Mouse (Mus musculus) MEL (cell line): Measurements from ENCODE around the gene Baz2a. TPM values are rescaled to one million over a fixed set of nuclear protein-coding genes. Genes with fewer than 3 reads are reported as not detected.

ENCODE experiments used
- DNase-seq: peaks from one replicate; pipeline ENCODE4 v3.0.0; 2011; ENCODE audit warnings: low read depth, low spot score
- H3K27ac ChIP-seq: 2 replicates; pipeline ENCODE4 v1.5.1; 2012; ENCODE audit warnings: low read depth, mild to moderate bottlenecking, control low read depth, low read length, moderate library complexity; ENCODE audit not compliant: control insufficient read depth
- H3K27me3 ChIP-seq, 2 experiments: fragments of 150-350 bp in 1 of 2; sonication (generic) in 1 of 2; 2 replicates each; pipeline ENCODE4 v1.6.1; 2012; ENCODE audit warnings: low read length in 2 of 2, mild to moderate bottlenecking in 2 of 2, improper control_type of control experiment in 1 of 2, moderate library complexity in 1 of 2; ENCODE audit not compliant: insufficient read depth in 2 of 2, control insufficient read depth in 1 of 2
- H3K36me3 ChIP-seq, 2 experiments: 2 replicates each; pipeline ENCODE4 v1.6.1; 2012 to 2014; ENCODE audit warnings: low read length in 2 of 2, improper control_type of control experiment in 1 of 2, inconsistent platforms in 1 of 2, mild to moderate bottlenecking in 1 of 2; ENCODE audit not compliant: insufficient read depth in 2 of 2, control insufficient read depth in 1 of 2
- H3K4me1 ChIP-seq, 2 experiments: fragments of 150-350 bp in 1 of 2; sonication (generic) in 1 of 2; 2 replicates each; pipeline ENCODE4 v1.6.1; 2012; ENCODE audit warnings: low read length in 2 of 2, improper control_type of control experiment in 1 of 2, mild to moderate bottlenecking in 1 of 2; ENCODE audit not compliant: insufficient read depth in 2 of 2, control insufficient read depth in 1 of 2
- H3K4me3 ChIP-seq, 2 experiments: fragments of 150-350 bp in 1 of 2; sonication (generic) in 1 of 2; 2 replicates each; pipeline ENCODE4 v1.5.1; 2012; ENCODE audit warnings: low read depth in 2 of 2, low read length in 2 of 2, mild to moderate bottlenecking in 2 of 2, moderate library complexity in 2 of 2, control low read depth in 1 of 2, improper control_type of control experiment in 1 of 2; ENCODE audit not compliant: control insufficient read depth in 1 of 2, insufficient read depth in 1 of 2
- H3K79me2 ChIP-seq: 2 replicates; pipeline ENCODE4 v1.6.1; 2012; ENCODE audit warnings: mild to moderate bottlenecking, low read length, moderate library complexity; ENCODE audit not compliant: control insufficient read depth, poor library complexity, insufficient read depth
- H3K9ac ChIP-seq: 2 replicates; pipeline ENCODE4 v1.6.1; 2012; ENCODE audit warnings: low read depth, mild to moderate bottlenecking, control low read depth, low read length, moderate library complexity; ENCODE audit not compliant: control insufficient read depth, poor library complexity, severe bottlenecking
- H3K9me3 ChIP-seq: fragments of 150-350 bp; sonication (generic); replicated peaks from 2 replicates; pipeline ENCODE4 v1.6.1; 2012; ENCODE audit warnings: mild to moderate bottlenecking, low read length, improper control_type of control experiment, moderate library complexity; ENCODE audit not compliant: insufficient read depth
- BHLHE40 ChIP-seq: IDR thresholded peaks from 2 replicates; pipeline ENCODE4 v1.6.1; 2012; ENCODE audit warnings: low read depth, mild to moderate bottlenecking, inconsistent platforms, low read length, improper control_type of control experiment, borderline replicate concordance
- CHD1 ChIP-seq: IDR thresholded peaks from 2 replicates; pipeline ENCODE4 v1.6.1; 2012; ENCODE audit warnings: low read depth, mild to moderate bottlenecking, inconsistent platforms, low read length, improper control_type of control experiment
- CHD2 ChIP-seq: IDR thresholded peaks from 2 replicates; pipeline ENCODE4 v1.6.1; 2011; ENCODE audit warnings: low read length, improper control_type of control experiment
- CTCF ChIP-seq, 3 experiments: IDR thresholded peaks in 2 of 3; conservative IDR thresholded peaks in 1 of 3; 2 replicates each; pipeline ENCODE4 v1.5.1; 2011 to 2012; ENCODE audit warnings: low read length in 3 of 3, low read depth in 2 of 3, mild to moderate bottlenecking in 2 of 3, improper control_type of control experiment in 1 of 3, inconsistent platforms in 1 of 3, mixed read lengths in 1 of 3, moderate library complexity in 1 of 3; ENCODE audit not compliant: control insufficient read depth in 1 of 3, insufficient read depth in 1 of 3, poor library complexity in 1 of 3, severe bottlenecking in 1 of 3
- ELF1 ChIP-seq: IDR thresholded peaks from 2 replicates; pipeline ENCODE4 v1.6.1; 2014; ENCODE audit warnings: low read depth, mild to moderate bottlenecking, inconsistent platforms, low read length, improper control_type of control experiment, moderate library complexity
- GABPA ChIP-seq: IDR thresholded peaks from 2 replicates; pipeline ENCODE4 v1.6.1; 2012; ENCODE audit warnings: low read depth, mild to moderate bottlenecking, inconsistent platforms, low read length, improper control_type of control experiment, moderate library complexity
- HCFC1 ChIP-seq: IDR thresholded peaks from 2 replicates; pipeline ENCODE4 v1.6.1; 2012; ENCODE audit warnings: low read depth, mild to moderate bottlenecking, inconsistent platforms, low read length, improper control_type of control experiment, moderate library complexity
- KAT2A ChIP-seq: conservative IDR thresholded peaks from 2 replicates; pipeline ENCODE4 v1.6.1; 2012; ENCODE audit warnings: low read depth, low read length, improper control_type of control experiment, inconsistent platforms
- MAX ChIP-seq: IDR thresholded peaks from 2 replicates; pipeline ENCODE4 v1.6.1; 2011; ENCODE audit warnings: low read length, improper control_type of control experiment
- MAZ ChIP-seq: IDR thresholded peaks from 2 replicates; pipeline ENCODE4 v1.6.1; 2012; ENCODE audit warnings: low read depth, mild to moderate bottlenecking, inconsistent platforms, low read length, improper control_type of control experiment
- MYB ChIP-seq: IDR thresholded peaks from 2 replicates; pipeline ENCODE4 v1.6.1; 2011; ENCODE audit warnings: mild to moderate bottlenecking, low read depth, low read length, improper control_type of control experiment
- NELFE ChIP-seq: IDR thresholded peaks from 2 replicates; pipeline ENCODE4 v1.6.1; 2011; ENCODE audit warnings: low read depth, low read length, improper control_type of control experiment
- NRF1 ChIP-seq: IDR thresholded peaks from 2 replicates; pipeline ENCODE4 v1.6.1; 2014; ENCODE audit warnings: low read depth, mild to moderate bottlenecking, inconsistent platforms, low read length, improper control_type of control experiment, moderate library complexity; ENCODE audit not compliant: poor library complexity, insufficient read depth, severe bottlenecking
- POLR2A ChIP-seq, 2 experiments: IDR thresholded peaks; 2 replicates each; pipeline ENCODE4 v1.6.1; 2011 to 2012; ENCODE audit warnings: low read length in 2 of 2, mild to moderate bottlenecking in 2 of 2, control low read depth in 1 of 2, improper control_type of control experiment in 1 of 2, low read depth in 1 of 2, moderate library complexity in 1 of 2; ENCODE audit not compliant: control insufficient read depth in 1 of 2, insufficient read depth in 1 of 2, poor library complexity in 1 of 2
- POLR2AphosphoS2 ChIP-seq: IDR thresholded peaks from 2 replicates; pipeline ENCODE4 v1.6.1; 2011; ENCODE audit warnings: low read length, improper control_type of control experiment
- RCOR1 ChIP-seq: IDR thresholded peaks from 2 replicates; pipeline ENCODE4 v1.6.1; 2012; ENCODE audit warnings: low read depth, mild to moderate bottlenecking, inconsistent platforms, low read length, improper control_type of control experiment
- SIN3A ChIP-seq: IDR thresholded peaks from 2 replicates; pipeline ENCODE4 v1.6.1; 2012; ENCODE audit warnings: low read length, improper control_type of control experiment, inconsistent platforms
- SMC3 ChIP-seq: IDR thresholded peaks from 2 replicates; pipeline ENCODE4 v1.6.1; 2011; ENCODE audit warnings: low read depth, low read length, improper control_type of control experiment
- TAL1 ChIP-seq: IDR thresholded peaks from 2 replicates; pipeline ENCODE4 v1.6.1; 2012; ENCODE audit warnings: mild to moderate bottlenecking, inconsistent platforms, low read length, moderate library complexity, mixed read lengths
- TBP ChIP-seq: IDR thresholded peaks from 2 replicates; pipeline ENCODE4 v1.8.0; 2011; ENCODE audit warnings: low read depth, low read length, improper control_type of control experiment
- UBTF ChIP-seq: IDR thresholded peaks from 2 replicates; pipeline ENCODE4 v1.6.1; 2012; ENCODE audit warnings: low read depth, mild to moderate bottlenecking, inconsistent platforms, low read length, improper control_type of control experiment, moderate library complexity, borderline replicate concordance; ENCODE audit not compliant: insufficient read depth
- USF1 ChIP-seq: IDR thresholded peaks from 2 replicates; pipeline ENCODE4 v1.6.1; 2014; ENCODE audit warnings: low read depth, mild to moderate bottlenecking, inconsistent platforms, low read length, improper control_type of control experiment, moderate library complexity
- ZMIZ1 ChIP-seq: IDR thresholded peaks from 2 replicates; pipeline ENCODE4 v1.6.1; 2012; ENCODE audit warnings: low read depth, mild to moderate bottlenecking, inconsistent platforms, low read length, improper control_type of control experiment, moderate library complexity
- ZNF384 ChIP-seq: IDR thresholded peaks from 2 replicates; pipeline ENCODE4 v1.6.1; 2012; ENCODE audit warnings: low read depth, mild to moderate bottlenecking, inconsistent platforms, low read length, improper control_type of control experiment
- polyA plus RNA-seq, 2 experiments: library from polyadenylated mRNA; stranded (reverse) in 1 of 2; unstranded in 1 of 2; fragments of >175 nt in 1 of 2; fragments of >200 nt in 1 of 2; gene quantifications; 2 replicates each; pipeline versions ENCODE4 v1.2.1 to v1.2.4; 2012; ENCODE audit warnings: low replicate concordance in 2 of 2, low read depth in 1 of 2; ENCODE audit not compliant: insufficient read length in 2 of 2, insufficient read depth in 1 of 2, missing spikeins in 1 of 2
- total RNA-seq: library from RNA; depleted of rRNA; stranded (reverse); fragments of 300-350 nt; gene quantifications from 2 replicates; pipeline ENCODE4 v1.2.3, GENCODE M21; 2012

Baz2a gene
- total and polyA plus RNA-seq, 3 experiments: 5.5 to 46.0 (median 33.8) TPM

DNA sequence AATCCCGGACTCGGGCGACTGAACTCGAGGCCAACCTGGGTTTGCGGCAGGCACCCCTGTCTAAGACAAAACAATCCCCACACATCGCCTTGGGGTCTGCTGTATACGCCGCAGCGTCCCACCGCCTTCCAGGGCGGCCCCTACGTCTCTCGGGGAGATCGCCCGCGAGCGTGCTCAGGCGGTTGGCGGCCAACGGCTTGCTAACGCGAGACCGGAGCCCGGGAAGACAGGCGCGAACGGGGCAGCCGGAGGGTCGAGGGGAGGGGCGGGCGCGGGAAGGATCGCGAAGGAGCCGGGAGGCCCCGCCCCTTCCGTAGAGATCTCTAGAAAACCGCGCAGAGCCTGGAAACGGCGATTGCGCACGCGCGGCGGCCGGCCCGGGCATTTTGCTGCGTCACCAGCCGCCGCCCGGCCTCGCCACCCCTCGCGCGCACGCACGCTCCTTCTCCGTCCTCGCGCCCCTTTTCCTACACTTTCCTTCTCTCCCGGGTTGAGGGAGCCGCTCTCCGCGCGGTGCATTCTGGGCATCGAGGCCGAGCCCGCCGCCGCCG, 32.7 kb upstream of the Baz2a start, which contains the start of gene Ptges3:
Gene Ptges3, plus strand, starts transcription at position 354 of the 551 bp plus-strand sequence.
- H3K79me2 ChIP-seq: peaks cover 51% of the 10 kb centered on the region
- peak within 1 kb of the TSS; percentile 90 for H3K27ac ChIP-seq
- peak within 1 kb of the TSS; percentile 80 to 94 for H3K4me3 ChIP-seq
- DNase-seq: peak; percentile 97
- H3K4me1 ChIP-seq: peaks cover 13 to 14% of the 10 kb centered on the region in 2 experiments
- H3K27me3 ChIP-seq: no peaks in the 10 kb centered on the region
- TF ChIP-seq POLR2A (IDR thresholded peaks at IDR 0.05; ENCODE audit: control insufficient read depth in 1 of 2, insufficient read depth in 1 of 2, low read depth in 1 of 2, low read length in 2 of 2, poor library complexity in 1 of 2): peak; percentile 90
- no peak for TF ChIP-seq CHD1
- peak; percentile 61; the same call in 1 of the 2 replicates for TF ChIP-seq UBTF
- TF ChIP-seq RCOR1: no peak
- TF ChIP-seq POLR2AphosphoS2: peak; percentile 36; the same call in 1 of the 2 replicates
- TF ChIP-seq ZNF384: no peak
- no peak for TF ChIP-seq MAX
- peak; percentile 61 for TF ChIP-seq TBP
- TF ChIP-seq ZMIZ1: peak; percentile 10; the same call in 1 of the 2 replicates
- TF ChIP-seq GABPA: 0 out of 2 replicates have a peak, but pooled peaks have one; percentile 19
- no peak for TF ChIP-seq TAL1
- TF ChIP-seq CHD2: peak; percentile 80
- peak; percentile 75 for TF ChIP-seq HCFC1
- TF ChIP-seq USF1: no peak
- peak; percentile 85 for TF ChIP-seq NRF1
- TF ChIP-seq BHLHE40: no peak
- TF ChIP-seq SMC3: no peak
- TF ChIP-seq CTCF (IDR thresholded peaks at IDR 0.05 in 2 of 3, conservative IDR thresholded peaks at IDR 0.05 in 1 of 3; ENCODE audit: control insufficient read depth in 1 of 3, insufficient read depth in 1 of 3, low read depth in 2 of 3, low read length in 3 of 3, poor library complexity in 1 of 3, severe bottlenecking in 1 of 3): no peak
- TF ChIP-seq SIN3A: no peak
- peak; percentile 16; the same call in 1 of the 2 replicates for TF ChIP-seq MAZ
- TF ChIP-seq NELFE: peak; percentile 75
- TF ChIP-seq KAT2A: peak; percentile 15; the same call in 1 of the 2 replicates
- no peak for TF ChIP-seq MYB
- no peak for TF ChIP-seq ELF1
- peak within 1 kb of the TSS; percentile 93 for H3K9ac ChIP-seq
- no peaks in the 10 kb centered on the region for H3K9me3 ChIP-seq
- peaks cover 2 to 32% of the 10 kb centered on the region in 2 experiments; a peak in 3 of 4 replicates for H3K36me3 ChIP-seq
